Mouse (Mus musculus): ENCODE data around the gene Hist1h1b. TPM values are rescaled to one million over a fixed set of nuclear protein-coding genes. Genes with fewer than 3 reads are reported as not detected.
A peak's percentile ranks its signal among the peaks of the same experiment; 100 is the strongest.
"Not testable (repeated sequence)": the region's sequence is repeated elsewhere in the genome, so short reads cannot be mapped to it uniquely, and the experiment has no call there.

Hist1h1b gene
- polyA plus RNA-seq, 1 experiment from 2014 or later = 34.2 TPM

DNA sequence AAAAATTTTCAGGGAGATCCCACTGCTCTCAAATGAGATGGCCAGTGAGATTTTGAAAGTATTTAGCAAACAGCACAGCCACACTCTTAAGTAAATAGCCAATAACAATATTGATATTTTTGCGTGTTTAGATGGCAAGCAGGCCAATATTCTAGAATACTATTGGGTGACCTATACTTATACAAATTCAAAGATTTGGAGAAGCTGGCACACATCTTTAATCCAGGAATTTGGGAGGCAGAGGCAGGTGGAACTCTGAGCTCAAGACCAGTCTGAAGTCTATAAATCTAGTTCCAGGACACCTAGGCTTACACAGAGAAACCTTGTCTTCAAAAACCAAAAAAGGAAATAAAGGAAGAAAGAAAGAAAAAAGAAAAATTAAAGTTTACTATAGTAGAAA is 1.2 kb upstream of the Hist1h1b start:
- Histone ChIP-seq H3K4me3 (replicated peaks) (peak overlapping the region; percentile 32), H3K27ac (replicated peaks) (peak overlapping the region; percentile 100), H3K9ac (no peak overlapping the region), H3K36me3 (replicated peaks) (no peaks in the 10 kb centered on the region), H3K4me2 (peak overlapping the region; percentile 79), H3K4me1 (replicated peaks) (peaks cover 62% of the 10 kb centered on the region), H3K9me3 (replicated peaks) (no peaks in the 10 kb centered on the region), H3K27me3 (no peaks in the 10 kb centered on the region)
- WGBS (ENCODE audit: insufficient replicate concordance) = 78% methylated on average over 1 of the region's 1 CpGs
- no peak for ATAC-seq (ENCODE audit: insufficient read depth)

DNA sequence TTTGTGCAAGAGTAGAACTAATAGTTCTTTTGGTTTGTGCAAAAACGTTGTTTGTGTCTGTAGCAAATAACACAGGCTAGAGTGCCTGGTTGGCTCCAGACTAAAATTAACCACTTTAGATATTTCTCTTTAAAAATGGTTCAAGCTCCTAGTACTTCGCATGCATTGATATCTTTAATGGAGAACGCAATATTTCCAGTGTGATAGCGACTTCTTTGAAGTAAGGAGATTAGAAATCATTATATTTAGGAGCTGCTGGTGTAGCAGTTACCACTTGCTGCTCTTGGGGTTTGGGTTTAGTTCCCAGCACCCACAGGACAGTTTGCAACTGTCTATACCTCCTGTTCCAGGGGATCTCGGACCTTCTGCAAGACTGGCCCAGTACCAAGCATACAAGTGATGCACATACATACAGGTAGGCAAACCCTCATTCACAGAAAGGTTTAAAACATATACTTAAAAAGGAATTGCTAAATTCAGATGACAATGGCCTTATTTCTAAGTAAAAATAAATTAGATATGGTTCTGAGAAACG is 663 bp upstream of the Hist1h1b start:
- ATAC-seq (ENCODE audit: insufficient read depth) = no peak
- no peaks in the 10 kb centered on the region for H3K36me3 ChIP-seq (replicated peaks)
- WGBS (ENCODE audit: insufficient replicate concordance) = 36% methylated on average over 6 of the region's 6 CpGs

DNA sequence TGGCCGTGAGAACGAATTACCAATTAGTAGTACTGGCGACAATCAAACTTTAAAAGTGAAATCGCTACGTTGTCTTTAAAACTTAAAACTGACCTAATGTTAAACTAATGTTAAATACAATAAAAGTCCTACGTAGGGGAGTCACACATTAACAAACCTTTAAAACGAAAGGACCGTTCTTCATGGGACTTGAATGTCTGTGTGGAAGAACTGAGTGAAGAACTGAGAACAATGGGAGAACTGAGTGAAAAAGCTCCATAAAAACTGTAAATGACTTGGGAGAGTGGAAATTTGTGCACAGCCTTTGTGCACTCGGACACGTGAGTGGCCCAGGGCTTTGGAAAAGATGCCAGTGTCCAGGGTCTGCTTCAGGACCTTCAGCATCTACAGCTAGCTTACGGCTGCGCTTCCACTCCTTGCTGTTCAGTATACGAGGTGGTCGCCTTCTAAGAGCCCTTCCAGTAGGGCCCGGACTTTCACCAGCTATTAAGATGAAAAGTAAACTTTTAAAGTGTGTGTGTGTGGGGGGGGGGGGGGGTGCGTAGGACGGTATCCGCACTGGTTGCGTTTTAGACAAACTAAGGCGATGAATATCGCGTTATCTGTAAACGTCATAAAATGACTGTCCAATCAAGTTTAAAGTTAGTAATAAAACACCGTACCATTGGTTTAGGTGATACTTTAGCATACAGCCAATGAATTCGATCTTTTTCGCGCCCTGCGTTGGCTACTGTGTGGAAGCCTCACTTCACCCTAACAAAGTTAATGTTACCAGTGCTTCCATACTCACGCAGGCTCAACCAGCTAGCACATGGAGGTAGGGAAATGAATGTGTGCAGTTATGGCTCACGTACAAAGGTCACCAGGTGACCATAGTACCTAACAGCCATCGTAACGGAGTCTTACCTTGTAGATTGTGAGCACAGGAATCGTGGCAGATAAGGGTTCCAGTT is 1.3 kb downstream of the Hist1h1b start:
- peaks cover 58% of the 10 kb centered on the region for H3K4me1 ChIP-seq (replicated peaks)

More for the DNA sequence above, 663 bp upstream of the Hist1h1b start:
- H3K9me3 ChIP-seq (replicated peaks) = no peaks in the 10 kb centered on the region
- peaks cover 66% of the 10 kb centered on the region for H3K4me1 ChIP-seq (replicated peaks)
- H3K9ac ChIP-seq = peak overlapping the region; percentile 81
- peak overlapping the region; percentile 100 for H3K27ac ChIP-seq (replicated peaks)
- peak overlapping the region; percentile 79 for H3K4me2 ChIP-seq
- peak overlapping the region; percentile 66 for H3K4me3 ChIP-seq (replicated peaks)
- H3K27me3 ChIP-seq = no peaks in the 10 kb centered on the region

GRCm38 (mm10) chr13:21755707-21756106 is 24.7 kb downstream of the Hist1h1b start:
- 0 out of 2 replicates have a peak, but pooled peaks cover 2% of the 10 kb centered on the region for H3K36me3 ChIP-seq (replicated peaks)
- H3K4me2 ChIP-seq = peak overlapping the region; percentile 68
- H3K27me3 ChIP-seq = no peaks in the 10 kb centered on the region
- H3K4me3 ChIP-seq (replicated peaks) = peak overlapping the region; percentile 49
- no peaks in the 10 kb centered on the region for H3K9me3 ChIP-seq (replicated peaks)
- no peak for ATAC-seq (ENCODE audit: insufficient read depth)
- H3K27ac ChIP-seq (replicated peaks) = peak overlapping the region; percentile 99
- H3K9ac ChIP-seq = peak overlapping the region; percentile 48
- H3K4me1 ChIP-seq (replicated peaks) = peaks cover 30% of the 10 kb centered on the region
- 77% methylated on average over 1 of the region's 1 CpGs for WGBS (ENCODE audit: insufficient replicate concordance)

More for the DNA sequence above, 1.3 kb downstream of the Hist1h1b start:
- Histone ChIP-seq H3K9ac (peak overlapping the region; percentile 81), H3K27me3 (no peaks in the 10 kb centered on the region), H3K27ac (replicated peaks) (peak overlapping the region; percentile 100), H3K4me2 (peak overlapping the region; percentile 79), H3K36me3 (replicated peaks) (peaks cover 6% of the 10 kb centered on the region), H3K9me3 (replicated peaks) (no peaks in the 10 kb centered on the region), H3K4me3 (replicated peaks) (peak overlapping the region; percentile 66)
- ATAC-seq (ENCODE audit: insufficient read depth) = peak; percentile 65
- 5% methylated on average over 33 of the region's 33 CpGs for WGBS (ENCODE audit: insufficient replicate concordance)

DNA sequence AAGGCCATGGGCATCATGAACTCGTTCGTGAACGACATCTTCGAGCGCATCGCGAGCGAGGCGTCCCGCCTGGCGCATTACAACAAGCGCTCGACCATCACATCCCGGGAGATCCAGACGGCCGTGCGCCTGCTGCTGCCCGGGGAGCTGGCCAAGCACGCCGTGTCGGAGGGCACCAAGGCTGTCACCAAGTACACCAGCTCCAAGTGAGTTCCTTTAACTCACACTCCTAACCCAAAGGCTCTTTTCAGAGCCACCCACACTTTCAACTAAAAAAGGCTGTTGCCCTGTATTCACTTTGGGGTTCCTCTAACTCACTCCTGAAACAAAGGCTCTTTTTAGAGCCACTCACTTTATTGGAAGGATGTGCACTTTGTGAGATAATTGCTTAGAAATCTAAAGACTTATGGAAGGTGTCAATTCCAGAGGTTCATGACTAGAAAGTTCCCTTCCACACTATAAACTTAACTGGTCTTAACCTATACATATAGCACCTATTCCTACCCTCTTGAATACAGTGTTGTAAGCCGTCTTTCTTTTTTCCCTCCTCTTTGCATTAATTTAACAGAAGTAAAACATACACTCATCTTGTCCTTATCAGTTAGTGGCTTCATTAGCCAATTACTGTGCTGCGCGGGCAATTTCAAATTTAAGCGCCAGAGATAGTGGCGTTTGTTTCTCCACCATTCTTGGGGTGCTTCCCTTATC is 26.0 kb downstream of the Hist1h1b start:
- peaks cover 32% of the 10 kb centered on the region for H3K4me1 ChIP-seq (replicated peaks)
- H3K27ac ChIP-seq (replicated peaks) = peak overlapping the region; percentile 99
- peak overlapping the region; percentile 54 for H3K9ac ChIP-seq
- H3K9me3 ChIP-seq (replicated peaks); H3K27me3 ChIP-seq; H3K36me3 ChIP-seq (replicated peaks): not testable (repeated sequence)
- peak overlapping the region; percentile 74 for H3K4me2 ChIP-seq
- peak overlapping the region; percentile 57 for H3K4me3 ChIP-seq (replicated peaks)
- ATAC-seq (ENCODE audit: insufficient read depth) = peak; percentile 26
- WGBS (ENCODE audit: insufficient replicate concordance) = under 1% methylated on average over 17 of the region's 26 CpGs

- H3K4me3 ChIP-seq (replicated peaks) = peak within 1 kb of the TSS; percentile 57
- H3K4me1 ChIP-seq (replicated peaks) = peaks cover 36% of the 10 kb centered on the region
- H3K9me3 ChIP-seq (replicated peaks); H3K36me3 ChIP-seq (replicated peaks); H3K27me3 ChIP-seq: not testable (repeated sequence)
- peak within 1 kb of the TSS; percentile 99 for H3K27ac ChIP-seq (replicated peaks)
- peak; percentile 83 for ATAC-seq (ENCODE audit: insufficient read depth)
- under 1% methylated on average over 49 of the region's 50 CpGs for WGBS (ENCODE audit: insufficient replicate concordance)
- H3K4me2 ChIP-seq = peak within 1 kb of the TSS; percentile 74
- peak within 1 kb of the TSS; percentile 62 for H3K9ac ChIP-seq
Measured at GRCm38 (mm10) chr13:21753524-21754285, 26.7 kb downstream of the Hist1h1b start, which contains the start of the genes Hist1h2ak and Hist1h2bn. Gene Hist1h2ak, minus strand, starts transcription at chr13:21753827. Gene Hist1h2bn, plus strand, starts transcription at chr13:21754123.

DNA sequence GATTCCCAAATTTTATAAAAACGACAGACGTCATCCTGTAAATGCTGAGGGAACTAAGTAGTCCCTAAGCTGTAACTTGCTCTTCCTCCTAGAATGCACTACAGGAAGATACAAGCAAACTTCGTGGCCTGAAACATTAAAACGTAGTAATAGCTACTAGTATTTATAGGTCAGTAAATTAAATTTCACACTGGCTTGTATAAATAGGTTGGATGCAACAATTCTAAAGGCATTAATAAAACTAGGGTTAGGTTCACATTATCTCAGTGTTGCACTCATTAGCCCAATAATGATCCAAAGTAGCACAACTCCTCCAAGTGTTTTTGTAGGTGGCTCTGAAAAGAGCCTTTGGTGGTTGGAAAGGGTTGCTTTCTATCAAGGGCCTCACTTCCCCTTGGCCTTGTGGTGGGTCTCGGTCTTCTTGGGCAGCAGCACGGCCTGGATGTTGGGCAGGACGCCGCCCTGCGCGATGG is 27.3 kb downstream of the Hist1h1b start:
- Histone ChIP-seq H3K4me3 (replicated peaks) (peak overlapping the region; percentile 57), H3K9me3 (replicated peaks) (no peaks in the 10 kb centered on the region), H3K9ac (peak overlapping the region; percentile 62), H3K4me1 (replicated peaks) (peaks cover 39% of the 10 kb centered on the region), H3K36me3 (replicated peaks) (0 out of 2 replicates have a peak, but pooled peaks cover 2% of the 10 kb centered on the region), H3K4me2 (peak overlapping the region; percentile 74), H3K27ac (replicated peaks) (peak overlapping the region; percentile 99), H3K27me3 (no peaks in the 10 kb centered on the region)
- ATAC-seq (ENCODE audit: insufficient read depth) = no peak
- WGBS (ENCODE audit: insufficient replicate concordance) = 0% methylated on average over 10 of the region's 10 CpGs

GRCm38 (mm10) chr13:21752356-21752755 is 28.1 kb downstream of the Hist1h1b start:
- Histone ChIP-seq H3K9ac (peak overlapping the region; percentile 62), H3K27ac (replicated peaks) (peak overlapping the region; percentile 99), H3K27me3 (no peaks in the 10 kb centered on the region), H3K4me1 (replicated peaks) (peaks cover 38% of the 10 kb centered on the region), H3K4me2 (peak overlapping the region; percentile 74), H3K36me3 (replicated peaks) (0 out of 2 replicates have a peak, but pooled peaks cover 2% of the 10 kb centered on the region), H3K4me3 (replicated peaks) (peak overlapping the region; percentile 57), H3K9me3 (replicated peaks) (no peaks in the 10 kb centered on the region)
- WGBS (ENCODE audit: insufficient replicate concordance) = 26% methylated on average over 3 of the region's 3 CpGs
- no peak for ATAC-seq (ENCODE audit: insufficient read depth)

GRCm38 (mm10) chr13:21751827-21752226 is 28.6 kb downstream of the Hist1h1b start:
- Histone ChIP-seq H3K27me3 (no peaks in the 10 kb centered on the region), H3K4me1 (replicated peaks) (peaks cover 42% of the 10 kb centered on the region), H3K36me3 (replicated peaks) (0 out of 2 replicates have a peak, but pooled peaks cover 4% of the 10 kb centered on the region), H3K9ac (peak overlapping the region; percentile 62), H3K9me3 (replicated peaks) (no peaks in the 10 kb centered on the region), H3K27ac (replicated peaks) (peak overlapping the region; percentile 99), H3K4me2 (peak overlapping the region; percentile 74), H3K4me3 (replicated peaks) (peak overlapping the region; percentile 57)
- whole genome bisulfite sequencing (ENCODE audit: insufficient replicate concordance) = 35% methylated on average over 3 of the region's 3 CpGs
- ATAC-seq (ENCODE audit: insufficient read depth) = no peak

DNA sequence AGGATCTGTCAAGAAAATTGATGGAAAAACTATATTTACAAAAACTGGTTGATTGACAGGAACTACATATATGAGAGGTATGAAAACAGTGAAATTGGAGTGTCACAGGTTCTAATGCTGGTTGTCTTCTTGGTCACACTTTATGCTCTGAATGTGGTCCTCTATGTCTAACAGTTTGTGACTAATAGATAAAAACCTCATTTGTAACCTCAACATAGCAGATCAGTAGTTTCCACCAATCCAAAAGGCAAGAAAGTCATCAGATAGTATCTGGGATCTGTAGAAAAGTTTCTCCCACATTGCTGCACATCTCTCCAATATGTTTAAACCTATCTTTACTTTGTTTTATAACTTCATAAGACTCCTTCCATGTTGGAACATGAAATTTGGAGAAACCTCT is 29.0 kb downstream of the Hist1h1b start:
- H3K4me1 ChIP-seq (replicated peaks) = peaks cover 42% of the 10 kb centered on the region
- peak overlapping the region; percentile 57 for H3K4me3 ChIP-seq (replicated peaks)
- no peaks in the 10 kb centered on the region for H3K27me3 ChIP-seq
- no peak for ATAC-seq (ENCODE audit: insufficient read depth)
- peak overlapping the region; percentile 74 for H3K4me2 ChIP-seq
- peak overlapping the region; percentile 62 for H3K9ac ChIP-seq
- H3K9me3 ChIP-seq (replicated peaks) = no peaks in the 10 kb centered on the region
- 0 out of 2 replicates have a peak, but pooled peaks cover 7% of the 10 kb centered on the region for H3K36me3 ChIP-seq (replicated peaks)
- H3K27ac ChIP-seq (replicated peaks) = peak overlapping the region; percentile 99
